Mouse (Mus musculus) midbrain, embryonic 12.5 days (tissue): ENCODE results near the gene Bub3. TPM values are rescaled to one million over a fixed set of nuclear protein-coding genes. Genes with fewer than 3 reads are reported as not detected.

Experiments used
- ATAC-seq: fragments of 200-750 bp; cut with Nextera tagmentation; 2 replicates; pipeline ENCODE4 v1.8.0; 2017; ENCODE audit warnings: low read depth, moderate TSS enrichment, moderate library complexity; ENCODE audit not compliant: low FRiP score
- H3K27ac ChIP-seq: fragments of 300-500 bp; sonication (generic); replicated peaks from 2 replicates; pipeline ENCODE4 v1.5.1; 2016; ENCODE audit warnings: mild to moderate bottlenecking
- H3K27me3 ChIP-seq: fragments of 300-500 bp; sonication (generic); 2 replicates; pipeline ENCODE4 v1.6.1; 2016; ENCODE audit warnings: mild to moderate bottlenecking
- H3K36me3 ChIP-seq: fragments of 300-500 bp; sonication (generic); 2 replicates; pipeline ENCODE4 v1.6.1; 2016
- H3K4me1 ChIP-seq: fragments of 300-500 bp; sonication (generic); 2 replicates; pipeline ENCODE4 v1.6.1; 2016
- H3K4me2 ChIP-seq: fragments of 300-500 bp; sonication (generic); replicated peaks from 2 replicates; pipeline ENCODE4 v1.6.1; 2016; ENCODE audit warnings: mild to moderate bottlenecking, moderate library complexity
- H3K4me3 ChIP-seq: fragments of 300-500 bp; sonication (generic); 2 replicates; pipeline ENCODE4 v1.5.1; 2016; ENCODE audit warnings: mild to moderate bottlenecking
- H3K9ac ChIP-seq: fragments of 300-500 bp; sonication (generic); replicated peaks from 2 replicates; pipeline ENCODE4 v1.6.1; 2016; ENCODE audit warnings: mild to moderate bottlenecking, moderate library complexity
- H3K9me3 ChIP-seq: fragments of 300-500 bp; sonication (generic); 2 replicates; pipeline ENCODE4 v1.6.1; 2016; ENCODE audit warnings: mild to moderate bottlenecking
- WGBS: fragments of 180-500 bp; shearing (Covaris S2); methylation state at CpG from one replicate; pipeline ENCODE4 v1.1.7; 2016; 5-methylcytosine and 5-hydroxymethylcytosine counted together
- polyA plus RNA-seq: library from polyadenylated mRNA; unstranded; fragments of >200 nt; fragmentation: Nextera tagmentation; extraction: Ambion mirVana; gene quantifications from 2 replicates; pipeline ENCODE4 v1.2.1, GENCODE M21; 2016

Bub3 gene
- polyA plus RNA-seq, 1 experiment from 2014 or later: 246 TPM

GRCm38 (mm10) chr7:131548473-131548872 lies 11.5 kb upstream of the Bub3 start, which contains the start of gene Hmx2:
TSS of gene Hmx2 (plus strand) at chr7:131548773.
- no peak for ATAC-seq
- Histone ChIP-seq H3K9me3 (no peaks in the 10 kb centered on the region), H3K27ac (no peak within 1 kb of the TSS), H3K27me3 (peaks cover 98% of the 10 kb centered on the region), H3K9ac (no peak within 1 kb of the TSS), H3K4me1 (peaks cover 14% of the 10 kb centered on the region), H3K4me2 (no peak within 1 kb of the TSS), H3K36me3 (no peaks in the 10 kb centered on the region), H3K4me3 (no peak within 1 kb of the TSS)
- 2% methylated on average over 3 of the region's 3 CpGs for WGBS

- H3K9ac ChIP-seq: no peak overlapping the region
- no peaks in the 10 kb centered on the region for H3K9me3 ChIP-seq
- peaks cover 98% of the 10 kb centered on the region for H3K27me3 ChIP-seq
- no peak overlapping the region for H3K4me2 ChIP-seq
- no peak overlapping the region for H3K27ac ChIP-seq
- no peak for ATAC-seq
- WGBS: 0% methylated on average over 4 of the region's 4 CpGs
- no peaks in the 10 kb centered on the region for H3K36me3 ChIP-seq
- H3K4me3 ChIP-seq: no peak overlapping the region
- peaks cover 17% of the 10 kb centered on the region for H3K4me1 ChIP-seq
These were observed 8.6 kb upstream of the Bub3 start for GRCm38 (mm10) chr7:131551471-131551870.

GRCm38 (mm10) chr7:131551931-131552741 lies 7.9 kb upstream of the Bub3 start:
- Histone ChIP-seq H3K4me1 (peaks cover 20% of the 10 kb centered on the region), H3K9ac (no peak overlapping the region), H3K4me3 (no peak overlapping the region), H3K27ac (no peak overlapping the region), H3K9me3 (no peaks in the 10 kb centered on the region), H3K4me2 (no peak overlapping the region), H3K36me3 (no peaks in the 10 kb centered on the region), H3K27me3 (peaks cover 98% of the 10 kb centered on the region)
- ATAC-seq: no peak
- under 1% methylated on average over 42 of the region's 42 CpGs for WGBS

- Histone ChIP-seq H3K36me3 (no peaks in the 10 kb centered on the region), H3K4me2 (no peak overlapping the region), H3K9me3 (no peaks in the 10 kb centered on the region), H3K27me3 (peaks cover 98% of the 10 kb centered on the region), H3K4me1 (peaks cover 20% of the 10 kb centered on the region), H3K4me3 (no peak overlapping the region), H3K9ac (no peak overlapping the region), H3K27ac (no peak overlapping the region)
- no peak for ATAC-seq
- 3% methylated on average over 5 of the region's 5 CpGs for WGBS
These were observed 7.2 kb upstream of the Bub3 start for GRCm38 (mm10) chr7:131552781-131553180.

- H3K4me1 ChIP-seq: peaks cover 20% of the 10 kb centered on the region
- peak; percentile 52 for ATAC-seq
- H3K4me2 ChIP-seq: peak overlapping the region; percentile 67
- H3K9ac ChIP-seq: peak overlapping the region; percentile 29; the same call in 1 of the 2 replicates
- WGBS: under 1% methylated on average over 39 of the region's 39 CpGs
- no peak overlapping the region for H3K27ac ChIP-seq
- no peaks in the 10 kb centered on the region for H3K36me3 ChIP-seq
- peak overlapping the region; percentile 42 for H3K4me3 ChIP-seq
- H3K27me3 ChIP-seq: peaks cover 98% of the 10 kb centered on the region
- no peaks in the 10 kb centered on the region for H3K9me3 ChIP-seq
These were observed 6.2 kb upstream of the Bub3 start for GRCm38 (mm10) chr7:131553771-131554175.

- no peaks in the 10 kb centered on the region for H3K9me3 ChIP-seq
- H3K9ac ChIP-seq: peak overlapping the region; percentile 29; the same call in 1 of the 2 replicates
- WGBS: under 1% methylated on average over 45 of the region's 45 CpGs
- peak; percentile 48; the same call in 1 of the 2 replicates for ATAC-seq
- H3K4me1 ChIP-seq: peaks cover 20% of the 10 kb centered on the region
- no peaks in the 10 kb centered on the region for H3K36me3 ChIP-seq
- peak overlapping the region; percentile 67 for H3K4me2 ChIP-seq
- H3K4me3 ChIP-seq: peak overlapping the region; percentile 42
- no peak overlapping the region for H3K27ac ChIP-seq
- peaks cover 96% of the 10 kb centered on the region for H3K27me3 ChIP-seq
These were observed 5.5 kb upstream of the Bub3 start for GRCm38 (mm10) chr7:131554341-131555180.

- ATAC-seq: no peak
- WGBS: under 1% methylated on average over 67 of the region's 68 CpGs
These were observed 4.5 kb upstream of the Bub3 start for GRCm38 (mm10) chr7:131555301-131556081.

GRCm38 (mm10) chr7:131556116-131556515 lies 3.9 kb upstream of the Bub3 start:
- Histone ChIP-seq H3K27me3 (peaks cover 81% of the 10 kb centered on the region), H3K4me3 (peak overlapping the region; percentile 21; the same call in 1 of the 2 replicates), H3K9ac (no peak overlapping the region), H3K36me3 (no peaks in the 10 kb centered on the region), H3K4me2 (0 out of 2 replicates have a peak overlapping the region, but pooled peaks have one; percentile 26), H3K4me1 (peaks cover 23% of the 10 kb centered on the region), H3K9me3 (no peaks in the 10 kb centered on the region), H3K27ac (no peak overlapping the region)
- under 1% methylated on average over 9 of the region's 9 CpGs for WGBS
- ATAC-seq: no peak

More at GRCm38 (mm10) chr7:131555301-131556081, 4.5 kb upstream of the Bub3 start:
- H3K27ac ChIP-seq: no peak overlapping the region
- no peaks in the 10 kb centered on the region for H3K36me3 ChIP-seq
- H3K4me1 ChIP-seq: peaks cover 20% of the 10 kb centered on the region
- H3K4me2 ChIP-seq: peak overlapping the region; percentile 26
- peak overlapping the region; percentile 21 for H3K4me3 ChIP-seq
- no peaks in the 10 kb centered on the region for H3K9me3 ChIP-seq
- H3K9ac ChIP-seq: no peak overlapping the region
- H3K27me3 ChIP-seq: peaks cover 87% of the 10 kb centered on the region

- no peak overlapping the region for H3K4me2 ChIP-seq
- ATAC-seq: no peak
- H3K9me3 ChIP-seq: no peaks in the 10 kb centered on the region
- H3K4me1 ChIP-seq: peaks cover 25% of the 10 kb centered on the region
- peaks cover 75% of the 10 kb centered on the region for H3K27me3 ChIP-seq
- no peak overlapping the region for H3K9ac ChIP-seq
- WGBS: under 1% methylated on average over 37 of the region's 37 CpGs
- no peaks in the 10 kb centered on the region for H3K36me3 ChIP-seq
- H3K27ac ChIP-seq: no peak overlapping the region
- H3K4me3 ChIP-seq: 0 out of 2 replicates have a peak overlapping the region, but pooled peaks have one; percentile 4
These were observed 3.3 kb upstream of the Bub3 start for GRCm38 (mm10) chr7:131556541-131557271.

GRCm38 (mm10) chr7:131557751-131558150 lies 2.3 kb upstream of the Bub3 start:
- Histone ChIP-seq H3K9ac (no peak overlapping the region), H3K4me2 (no peak overlapping the region), H3K9me3 (no peaks in the 10 kb centered on the region), H3K4me1 (peaks cover 32% of the 10 kb centered on the region), H3K4me3 (no peak overlapping the region), H3K36me3 (peaks cover 10% of the 10 kb centered on the region), H3K27ac (no peak overlapping the region), H3K27me3 (peaks cover 65% of the 10 kb centered on the region)
- no peak for ATAC-seq
- WGBS: 25% methylated on average over 2 of the region's 2 CpGs

GRCm38 (mm10) chr7:131560697-131561042 lies 648 bp downstream of the Bub3 start:
- H3K36me3 ChIP-seq: peaks cover 28% of the 10 kb centered on the region
- under 1% methylated on average over 14 of the region's 14 CpGs for WGBS
- ATAC-seq: peak; percentile 59
- no peaks in the 10 kb centered on the region for H3K9me3 ChIP-seq
- peak overlapping the region; percentile 90 for H3K27ac ChIP-seq
- H3K4me3 ChIP-seq: peak overlapping the region; percentile 80
- H3K4me1 ChIP-seq: peaks cover 29% of the 10 kb centered on the region
- H3K4me2 ChIP-seq: peak overlapping the region; percentile 76
- H3K27me3 ChIP-seq: peaks cover 36% of the 10 kb centered on the region
- H3K9ac ChIP-seq: peak overlapping the region; percentile 80
